Mouse (Mus musculus): ENCODE results near the gene Fpgs. TPM values are rescaled to one million over a fixed set of nuclear protein-coding genes. Genes with fewer than 3 reads are reported as not detected.
A peak's percentile ranks its signal among the peaks of the same experiment; 100 is the strongest.

Gene Fpgs
- total RNA-seq, 2 experiments from 2014 or later = 8.5 to 9.9 TPM

- no peak for DNase-seq (ENCODE audit: low spot score in 2 of 2)
Observed at GRCm38 (mm10) chr2:32724832-32725790, 21.2 kb upstream of the Fpgs start.

GRCm38 (mm10) chr2:32724149-32724548 lies 20.2 kb upstream of the Fpgs start:
- DNase-seq (ENCODE audit: low spot score in 2 of 2) = no peak

GRCm38 (mm10) chr2:32722581-32722980 lies 18.6 kb upstream of the Fpgs start:
- no peak for DNase-seq (ENCODE audit: low spot score in 2 of 2)

- no peak for DNase-seq (ENCODE audit: low spot score in 2 of 2)
Observed at GRCm38 (mm10) chr2:32722046-32722445, 18.1 kb upstream of the Fpgs start.

- no peak for DNase-seq (ENCODE audit: low spot score in 2 of 2)
Observed at GRCm38 (mm10) chr2:32720681-32721229, 16.8 kb upstream of the Fpgs start, which contains the start of gene Sh2d3c. Gene Sh2d3c, plus strand, starts transcription at chr2:32721055.

GRCm38 (mm10) chr2:32720053-32720452 lies 16.1 kb upstream of the Fpgs start:
- DNase-seq (ENCODE audit: low spot score in 2 of 2) = no peak

GRCm38 (mm10) chr2:32718761-32719160 lies 14.8 kb upstream of the Fpgs start:
- DNase-seq (ENCODE audit: low spot score in 2 of 2) = peak in 1 of 2 experiments; percentile 30

- no peak for DNase-seq (ENCODE audit: low spot score in 2 of 2)
Observed at GRCm38 (mm10) chr2:32714987-32715425, 11.1 kb upstream of the Fpgs start.

GRCm38 (mm10) chr2:32714117-32714986 lies 10.4 kb upstream of the Fpgs start:
- no peak for DNase-seq (ENCODE audit: low spot score in 2 of 2)

- peak; percentile 91 to 96 for DNase-seq (ENCODE audit: low spot score in 2 of 2)
Observed at GRCm38 (mm10) chr2:32712934-32713817, 9.2 kb upstream of the Fpgs start, which contains the start of gene Cdk9. Gene Cdk9, minus strand, starts transcription at chr2:32713076.

- DNase-seq (ENCODE audit: low spot score in 2 of 2) = peak; percentile 90 to 94
Observed at GRCm38 (mm10) chr2:32712586-32712933, 8.6 kb upstream of the Fpgs start.

GRCm38 (mm10) chr2:32712108-32712551 lies 8.2 kb upstream of the Fpgs start:
- DNase-seq (ENCODE audit: low spot score in 2 of 2) = peak in 1 of 2 experiments; percentile 39

- no peak for DNase-seq (ENCODE audit: low spot score in 2 of 2)
Observed at GRCm38 (mm10) chr2:32711301-32712056, 7.5 kb upstream of the Fpgs start.

- DNase-seq (ENCODE audit: low spot score in 2 of 2) = no peak
Observed at GRCm38 (mm10) chr2:32710425-32710824, 6.5 kb upstream of the Fpgs start.

- no peak for DNase-seq (ENCODE audit: low spot score in 2 of 2)
Observed at GRCm38 (mm10) chr2:32709521-32710137, 5.7 kb upstream of the Fpgs start.

- no peak for DNase-seq (ENCODE audit: low spot score in 2 of 2)
Observed at GRCm38 (mm10) chr2:32708643-32709042, 4.7 kb upstream of the Fpgs start.

- no peak for DNase-seq (ENCODE audit: low spot score in 2 of 2)
Observed at GRCm38 (mm10) chr2:32706971-32707370, 3.0 kb upstream of the Fpgs start.

- DNase-seq (ENCODE audit: low spot score in 2 of 2) = no peak
Observed at GRCm38 (mm10) chr2:32705018-32705417, 1.1 kb upstream of the Fpgs start.

- no peak for DNase-seq (ENCODE audit: low spot score in 2 of 2)
Observed at GRCm38 (mm10) chr2:32703046-32703445, 899 bp downstream of the Fpgs start.
